Mouse (Mus musculus): ENCODE results near the gene Cbarp. TPM values are rescaled to one million over a fixed set of nuclear protein-coding genes. Genes with fewer than 3 reads are reported as not detected.

Gene Cbarp
- polyA plus RNA-seq, 1 experiment from 2014 or later: 10.1 TPM

GRCm38 (mm10) chr10:80172527-80173292 is 32.1 kb upstream of the Cbarp start, which contains the start of gene 1600002K03Rik:
Gene 1600002K03Rik, plus strand, starts transcription at chr10:80172944.
- Histone ChIP-seq H3K27ac (ENCODE audit: low read length) (peak within 1 kb of the TSS; percentile 85), H3K4me1 (ENCODE audit: control insufficient read depth, insufficient read depth, low read length) (peaks cover 20% of the 10 kb centered on the region), H3K9me3 (ENCODE audit: control insufficient read depth, low read depth, low read length) (no peaks in the 10 kb centered on the region), H3K4me3 (ENCODE audit: low read depth, low read length) (peak within 1 kb of the TSS; percentile 47), H3K36me3 (ENCODE audit: control insufficient read depth, insufficient read depth, low read length) (peaks cover 26% of the 10 kb centered on the region), H3K27me3 (ENCODE audit: control insufficient read depth, insufficient read depth, low read length) (no peaks in the 10 kb centered on the region), H3K9ac (replicated peaks; ENCODE audit: low read depth, low read length) (peak within 1 kb of the TSS; percentile 40; the same call in 1 of the 2 replicates), H3K4me2 (replicated peaks; ENCODE audit: low read depth, low read length) (peak within 1 kb of the TSS; percentile 50)
- WGBS: 7% methylated on average over 35 of the region's 35 CpGs
- ATAC-seq (ENCODE audit: insufficient number of reproducible peaks, insufficient read depth, low FRiP score, low read depth): peak; percentile 78

- peak overlapping the region; percentile 85; the same call in 1 of the 2 replicates for H3K27ac ChIP-seq (ENCODE audit: low read length)
- no peak overlapping the region for H3K4me3 ChIP-seq (ENCODE audit: low read depth, low read length)
- ATAC-seq (ENCODE audit: insufficient number of reproducible peaks, insufficient read depth, low FRiP score, low read depth): no peak
- no peaks in the 10 kb centered on the region for H3K9me3 ChIP-seq (ENCODE audit: control insufficient read depth, low read depth, low read length)
- H3K4me1 ChIP-seq (ENCODE audit: control insufficient read depth, insufficient read depth, low read length): peaks cover 21% of the 10 kb centered on the region
- H3K9ac ChIP-seq (replicated peaks; ENCODE audit: low read depth, low read length): no peak overlapping the region
- 83% methylated on average over 45 of the region's 45 CpGs for WGBS
- H3K4me2 ChIP-seq (replicated peaks; ENCODE audit: low read depth, low read length): peak overlapping the region; percentile 50
- H3K27me3 ChIP-seq (ENCODE audit: control insufficient read depth, insufficient read depth, low read length): no peaks in the 10 kb centered on the region
- H3K36me3 ChIP-seq (ENCODE audit: control insufficient read depth, insufficient read depth, low read length): peaks cover 26% of the 10 kb centered on the region
Measured at GRCm38 (mm10) chr10:80171760-80172526, 31.3 kb upstream of the Cbarp start.

GRCm38 (mm10) chr10:80171252-80171651 is 30.6 kb upstream of the Cbarp start:
- Histone ChIP-seq H3K27me3 (ENCODE audit: control insufficient read depth, insufficient read depth, low read length) (no peaks in the 10 kb centered on the region), H3K4me3 (ENCODE audit: low read depth, low read length) (no peak overlapping the region), H3K9me3 (ENCODE audit: control insufficient read depth, low read depth, low read length) (no peaks in the 10 kb centered on the region), H3K36me3 (ENCODE audit: control insufficient read depth, insufficient read depth, low read length) (peaks cover 26% of the 10 kb centered on the region), H3K4me1 (ENCODE audit: control insufficient read depth, insufficient read depth, low read length) (peaks cover 26% of the 10 kb centered on the region), H3K4me2 (replicated peaks; ENCODE audit: low read depth, low read length) (no peak overlapping the region), H3K9ac (replicated peaks; ENCODE audit: low read depth, low read length) (no peak overlapping the region), H3K27ac (ENCODE audit: low read length) (no peak overlapping the region)
- WGBS: 80% methylated on average over 15 of the region's 15 CpGs
- ATAC-seq (ENCODE audit: insufficient number of reproducible peaks, insufficient read depth, low FRiP score, low read depth): no peak

GRCm38 (mm10) chr10:80170601-80171021 is 30.0 kb upstream of the Cbarp start:
- Histone ChIP-seq H3K36me3 (ENCODE audit: control insufficient read depth, insufficient read depth, low read length) (peaks cover 26% of the 10 kb centered on the region), H3K27me3 (ENCODE audit: control insufficient read depth, insufficient read depth, low read length) (no peaks in the 10 kb centered on the region), H3K4me3 (ENCODE audit: low read depth, low read length) (no peak overlapping the region), H3K4me2 (replicated peaks; ENCODE audit: low read depth, low read length) (no peak overlapping the region), H3K9ac (replicated peaks; ENCODE audit: low read depth, low read length) (no peak overlapping the region), H3K9me3 (ENCODE audit: control insufficient read depth, low read depth, low read length) (no peaks in the 10 kb centered on the region), H3K27ac (ENCODE audit: low read length) (no peak overlapping the region), H3K4me1 (ENCODE audit: control insufficient read depth, insufficient read depth, low read length) (peaks cover 30% of the 10 kb centered on the region)
- 95% methylated on average over 19 of the region's 19 CpGs for WGBS
- ATAC-seq (ENCODE audit: insufficient number of reproducible peaks, insufficient read depth, low FRiP score, low read depth): no peak

- ATAC-seq (ENCODE audit: insufficient number of reproducible peaks, insufficient read depth, low FRiP score, low read depth): no peak
- Histone ChIP-seq H3K4me2 (replicated peaks; ENCODE audit: low read depth, low read length) (no peak overlapping the region), H3K9me3 (ENCODE audit: control insufficient read depth, low read depth, low read length) (no peaks in the 10 kb centered on the region), H3K4me1 (ENCODE audit: control insufficient read depth, insufficient read depth, low read length) (peaks cover 34% of the 10 kb centered on the region), H3K9ac (replicated peaks; ENCODE audit: low read depth, low read length) (no peak overlapping the region), H3K27me3 (ENCODE audit: control insufficient read depth, insufficient read depth, low read length) (no peaks in the 10 kb centered on the region), H3K27ac (ENCODE audit: low read length) (no peak overlapping the region), H3K36me3 (ENCODE audit: control insufficient read depth, insufficient read depth, low read length) (peaks cover 26% of the 10 kb centered on the region), H3K4me3 (ENCODE audit: low read depth, low read length) (no peak overlapping the region)
- 94% methylated on average over 16 of the region's 16 CpGs for WGBS
Measured at GRCm38 (mm10) chr10:80170052-80170451, 29.4 kb upstream of the Cbarp start.

GRCm38 (mm10) chr10:80169651-80170050 is 29.0 kb upstream of the Cbarp start:
- WGBS: 87% methylated on average over 7 of the region's 7 CpGs
- Histone ChIP-seq H3K4me3 (ENCODE audit: low read depth, low read length) (no peak overlapping the region), H3K9ac (replicated peaks; ENCODE audit: low read depth, low read length) (no peak overlapping the region), H3K4me1 (ENCODE audit: control insufficient read depth, insufficient read depth, low read length) (peaks cover 35% of the 10 kb centered on the region), H3K27me3 (ENCODE audit: control insufficient read depth, insufficient read depth, low read length) (no peaks in the 10 kb centered on the region), H3K4me2 (replicated peaks; ENCODE audit: low read depth, low read length) (no peak overlapping the region), H3K9me3 (ENCODE audit: control insufficient read depth, low read depth, low read length) (no peaks in the 10 kb centered on the region), H3K27ac (ENCODE audit: low read length) (no peak overlapping the region), H3K36me3 (ENCODE audit: control insufficient read depth, insufficient read depth, low read length) (peaks cover 26% of the 10 kb centered on the region)
- ATAC-seq (ENCODE audit: insufficient number of reproducible peaks, insufficient read depth, low FRiP score, low read depth): no peak

GRCm38 (mm10) chr10:80169070-80169469 is 28.4 kb upstream of the Cbarp start:
- Histone ChIP-seq H3K4me3 (ENCODE audit: low read depth, low read length) (peak overlapping the region; percentile 88), H3K4me2 (replicated peaks; ENCODE audit: low read depth, low read length) (peak overlapping the region; percentile 71), H3K27me3 (ENCODE audit: control insufficient read depth, insufficient read depth, low read length) (no peaks in the 10 kb centered on the region), H3K4me1 (ENCODE audit: control insufficient read depth, insufficient read depth, low read length) (peaks cover 40% of the 10 kb centered on the region), H3K9ac (replicated peaks; ENCODE audit: low read depth, low read length) (peak overlapping the region; percentile 97; the same call in 1 of the 2 replicates), H3K36me3 (ENCODE audit: control insufficient read depth, insufficient read depth, low read length) (peaks cover 26% of the 10 kb centered on the region), H3K9me3 (ENCODE audit: control insufficient read depth, low read depth, low read length) (no peaks in the 10 kb centered on the region), H3K27ac (ENCODE audit: low read length) (peak overlapping the region; percentile 1; the same call in 1 of the 2 replicates)
- WGBS: 63% methylated on average over 1 of the region's 1 CpGs
- ATAC-seq (ENCODE audit: insufficient number of reproducible peaks, insufficient read depth, low FRiP score, low read depth): no peak

GRCm38 (mm10) chr10:80168038-80168661 is 27.5 kb upstream of the Cbarp start:
- no peaks in the 10 kb centered on the region for H3K9me3 ChIP-seq (ENCODE audit: control insufficient read depth, low read depth, low read length)
- H3K27me3 ChIP-seq (ENCODE audit: control insufficient read depth, insufficient read depth, low read length): no peaks in the 10 kb centered on the region
- peaks cover 26% of the 10 kb centered on the region for H3K36me3 ChIP-seq (ENCODE audit: control insufficient read depth, insufficient read depth, low read length)
- peak overlapping the region; percentile 88 for H3K4me3 ChIP-seq (ENCODE audit: low read depth, low read length)
- peak overlapping the region; percentile 71 for H3K4me2 ChIP-seq (replicated peaks; ENCODE audit: low read depth, low read length)
- H3K27ac ChIP-seq (ENCODE audit: low read length): peak overlapping the region; percentile 100
- peak overlapping the region; percentile 97 for H3K9ac ChIP-seq (replicated peaks; ENCODE audit: low read depth, low read length)
- WGBS: under 1% methylated on average over 43 of the region's 48 CpGs
- H3K4me1 ChIP-seq (ENCODE audit: control insufficient read depth, insufficient read depth, low read length): peaks cover 45% of the 10 kb centered on the region
- ATAC-seq (ENCODE audit: insufficient number of reproducible peaks, insufficient read depth, low FRiP score, low read depth): peak; percentile 20; the same call in 1 of the 2 replicates

Measured in stomach, embryonic 14.5 days (tissue).